Mouse (Mus musculus) left cerebral cortex, postnatal 10 days (tissue): ENCODE data around the gene Gm3139. TPM values are rescaled to one million over a fixed set of nuclear protein-coding genes. Genes with fewer than 3 reads are reported as not detected.
"Not testable (repeated sequence)": the region's sequence is repeated elsewhere in the genome, so short reads cannot be mapped to it uniquely, and the experiment has no call there.

Source experiments
- DNase-seq, 2 experiments: peaks; one replicate each; pipeline ENCODE4 v3.0.0; 2021 to 2022; ENCODE audit warnings: low spot score in 2 of 2, mixed read lengths in 1 of 2; ENCODE audit errors: extremely low spot score in 1 of 2
- intact Hi-C: fragments of 180-260 bp; cut with DNase I; formaldehyde crosslinking; loops from one replicate; pipeline ENCODE4 v1.15.1; 2025
- total RNA-seq, 2 experiments: library from RNA; stranded (reverse); gene quantifications; 2 replicates each; pipeline ENCODE4 v1.2.3; 2021

Gm3139 gene
- total RNA-seq, result not detected

GRCm38 (mm10) chr5:94525987-94526386, at the start of gene Gm3139:
Gene Gm3139 (plus strand): TSS chr5:94526287.
- DNase-seq, intact Hi-C loops: not testable (repeated sequence)

Other genes with a start within 250 kb of the Gm3139 start
- gene A430089I19Rik, start 219.5 kb upstream of the Gm3139 start, total RNA-seq, result not detected
- not detected for gene Gm6502, start 211.9 kb upstream of the Gm3139 start, total RNA-seq
- not detected for gene AA792892, start 186.5 kb upstream of the Gm3139 start, total RNA-seq
- gene Gm7682, start 80.5 kb upstream of the Gm3139 start, total RNA-seq, result not detected
- not detected for gene Gm3147, start 90.1 kb downstream of the Gm3139 start, total RNA-seq
- gene Gm6509, start 97.7 kb downstream of the Gm3139 start, total RNA-seq, result not detected
- not detected for gene Gm6205, start 122.1 kb downstream of the Gm3139 start, total RNA-seq